Mouse (Mus musculus): Measurements from ENCODE around the gene Prkd2.

The Prkd2 gene

GRCm38 (mm10) chr7:16869497-16869896 is 26.8 kb downstream of the Prkd2 start:
- no peak for DNase-seq (ENCODE audit: low spot score)

GRCm38 (mm10) chr7:16871600-16871999 is 28.9 kb downstream of the Prkd2 start:
- DNase-seq (ENCODE audit: low spot score): no peak

DNA sequence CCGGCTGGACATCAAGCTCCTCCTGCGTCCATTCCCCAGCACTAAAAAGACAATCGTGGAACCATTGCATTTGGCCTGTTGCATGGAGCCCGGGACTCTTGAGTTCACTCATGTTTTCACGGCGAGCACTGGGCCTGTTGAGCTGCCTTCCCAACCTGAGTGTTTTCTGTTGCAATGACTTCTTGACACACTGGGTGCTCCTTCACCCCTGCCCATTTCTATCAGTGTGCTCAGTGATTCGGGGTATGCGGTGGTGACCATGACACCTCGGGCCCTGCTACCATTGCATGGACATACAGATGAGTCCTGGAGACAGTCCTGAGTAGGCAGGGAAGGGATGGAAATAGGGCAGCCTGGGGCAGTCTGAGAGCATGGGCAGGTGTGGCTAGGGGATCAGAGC is 29.8 kb downstream of the Prkd2 start:
- no peak for DNase-seq (ENCODE audit: low spot score)

GRCm38 (mm10) chr7:16873392-16873791 is 30.7 kb downstream of the Prkd2 start:
- DNase-seq (ENCODE audit: low spot score): no peak

DNA sequence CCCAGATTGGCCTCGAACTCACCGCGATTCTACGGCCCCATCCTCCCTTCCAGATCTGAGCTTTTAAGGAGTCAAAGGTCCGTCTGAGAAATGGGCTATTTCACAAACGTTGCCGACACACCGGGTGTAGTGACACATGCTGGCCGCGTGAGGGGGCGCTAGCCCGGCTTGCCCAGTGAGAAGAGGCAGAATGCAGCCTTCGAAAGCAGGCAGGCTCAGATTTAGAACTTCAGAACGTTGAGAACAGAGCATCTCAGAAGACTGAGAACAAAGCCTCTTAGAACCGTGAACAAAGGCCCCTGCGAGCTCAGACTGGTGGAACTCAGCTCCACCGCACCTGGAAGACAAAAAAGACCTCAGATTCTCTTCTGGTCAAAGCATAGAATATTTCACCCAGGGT is 31.5 kb downstream of the Prkd2 start:
- peak; percentile 77 for DNase-seq (ENCODE audit: low spot score)

GRCm38 (mm10) chr7:16874756-16875309 is 32.1 kb downstream of the Prkd2 start:
- DNase-seq (ENCODE audit: low spot score): peak; percentile 100

GRCm38 (mm10) chr7:16875310-16875325 is 32.4 kb downstream of the Prkd2 start, which contains the start of gene Dact3:
Gene Dact3, plus strand, starts transcription at chr7:16875317.
- no peak for DNase-seq (ENCODE audit: low spot score)

- no peak for DNase-seq (ENCODE audit: low spot score)
Observed at GRCm38 (mm10) chr7:16875326-16875725, 32.6 kb downstream of the Prkd2 start.

GRCm38 (mm10) chr7:16876006-16876405 is 33.3 kb downstream of the Prkd2 start:
- no peak for DNase-seq (ENCODE audit: low spot score)

DNA sequence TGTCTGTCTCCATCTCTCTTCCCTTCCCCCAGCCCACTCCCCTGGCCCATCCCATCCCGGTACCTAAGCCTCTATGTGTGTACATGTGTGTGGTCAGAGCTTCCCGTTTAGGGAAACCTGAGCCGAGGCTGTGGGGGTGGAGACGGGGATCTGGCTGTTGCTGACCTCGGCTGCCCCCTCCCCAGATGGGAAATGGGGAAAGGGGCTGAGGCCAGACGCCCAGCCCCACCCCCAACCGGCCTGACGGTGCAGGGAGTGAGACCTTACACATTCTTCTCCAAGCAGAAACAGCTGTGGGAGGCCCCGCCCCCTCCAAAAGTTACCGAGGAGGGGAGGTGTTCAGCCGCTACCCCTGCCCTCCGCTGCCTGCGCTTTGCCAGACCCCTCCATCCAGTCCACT is 33.9 kb downstream of the Prkd2 start:
- DNase-seq (ENCODE audit: low spot score): peak; percentile 40

DNA sequence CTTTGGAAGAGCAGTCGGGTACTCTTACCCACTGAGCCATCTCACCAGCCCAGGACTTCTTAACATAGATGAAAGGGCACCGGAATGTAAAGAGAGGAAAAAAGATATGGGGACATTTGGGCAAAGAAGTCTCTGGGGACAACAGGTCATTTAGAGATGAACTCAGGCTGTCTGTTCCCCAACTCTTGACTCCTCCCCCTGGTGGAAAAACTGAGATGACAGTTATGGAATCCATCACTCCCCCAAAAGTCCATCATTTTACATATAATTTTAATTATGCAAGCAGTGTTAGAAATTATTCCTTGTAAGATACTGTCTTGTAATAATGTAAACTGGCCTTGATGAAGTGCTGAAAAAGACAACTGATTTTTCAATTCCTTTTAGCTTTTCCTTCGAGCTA is 35.0 kb downstream of the Prkd2 start:
- no peak for DNase-seq (ENCODE audit: low spot score)

GRCm38 (mm10) chr7:16879796-16880547 is 37.3 kb downstream of the Prkd2 start:
- DNase-seq (ENCODE audit: low spot score): peak; percentile 47

DNA sequence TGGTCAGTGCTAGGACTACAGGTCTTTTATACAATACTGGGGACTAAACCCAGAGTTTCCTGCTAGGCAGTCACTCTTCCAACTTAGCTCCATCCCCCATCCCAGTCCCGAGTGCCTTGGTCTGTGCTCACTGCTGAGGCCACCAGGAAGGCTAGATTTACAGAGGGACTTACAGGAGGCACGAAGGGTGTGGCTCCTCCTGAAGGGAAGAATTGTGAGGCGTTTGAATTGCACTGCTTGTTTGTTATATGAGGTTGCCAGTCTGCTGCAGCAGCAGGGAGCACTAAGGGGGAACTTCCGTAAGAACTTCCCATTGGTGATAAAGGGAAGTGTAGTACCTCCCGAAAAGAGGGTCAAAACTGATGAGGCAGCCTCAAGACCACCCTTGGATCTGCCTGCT is 37.9 kb downstream of the Prkd2 start:
- no peak for DNase-seq (ENCODE audit: low spot score)

DNA sequence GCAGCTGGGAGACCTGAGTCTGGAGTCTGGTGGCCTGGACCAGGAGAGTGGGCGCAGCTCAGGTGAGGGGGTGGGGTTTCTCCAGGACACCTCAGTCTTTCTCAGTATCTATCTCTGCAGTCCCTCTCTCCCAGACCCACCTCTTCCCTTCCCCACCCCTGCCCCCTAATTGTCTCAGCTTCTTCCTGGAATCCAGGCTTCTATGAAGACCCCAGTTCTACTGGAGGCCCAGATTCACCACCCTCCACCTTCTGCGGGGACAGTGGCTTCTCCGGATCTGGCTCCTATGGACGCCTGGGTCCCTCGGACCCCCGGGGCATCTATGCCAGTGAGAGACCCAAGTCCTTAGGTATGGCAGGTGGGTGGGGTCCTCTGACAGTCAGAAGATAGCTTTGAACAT is 40.5 kb downstream of the Prkd2 start:
- DNase-seq (ENCODE audit: low spot score): no peak

DNA sequence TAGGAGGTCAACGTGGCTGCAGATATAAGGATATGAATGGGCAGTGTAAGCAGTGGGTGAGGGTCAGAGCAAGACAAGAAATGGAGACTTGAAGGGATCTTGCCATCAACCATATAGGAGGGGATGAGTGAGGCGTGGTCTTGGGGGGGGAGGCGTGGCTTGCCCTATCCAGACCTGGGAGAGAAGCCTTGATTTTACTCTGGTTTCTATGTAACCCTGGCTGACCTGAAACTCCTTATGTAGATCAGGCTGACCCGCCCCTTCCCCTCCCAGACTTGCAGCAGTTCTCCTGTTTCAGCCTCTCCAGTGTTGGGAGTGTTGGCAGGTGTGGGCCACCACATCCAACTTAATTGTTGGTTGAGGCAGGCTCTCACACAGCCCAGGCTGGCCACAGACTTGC is 41.6 kb downstream of the Prkd2 start:
- no peak for DNase-seq (ENCODE audit: low spot score)

- no peak for DNase-seq (ENCODE audit: low spot score)
Observed at GRCm38 (mm10) chr7:16885271-16885776, 42.6 kb downstream of the Prkd2 start.

- no peak for DNase-seq (ENCODE audit: low spot score)
Observed at GRCm38 (mm10) chr7:16885905-16886304, 43.2 kb downstream of the Prkd2 start.

DNA sequence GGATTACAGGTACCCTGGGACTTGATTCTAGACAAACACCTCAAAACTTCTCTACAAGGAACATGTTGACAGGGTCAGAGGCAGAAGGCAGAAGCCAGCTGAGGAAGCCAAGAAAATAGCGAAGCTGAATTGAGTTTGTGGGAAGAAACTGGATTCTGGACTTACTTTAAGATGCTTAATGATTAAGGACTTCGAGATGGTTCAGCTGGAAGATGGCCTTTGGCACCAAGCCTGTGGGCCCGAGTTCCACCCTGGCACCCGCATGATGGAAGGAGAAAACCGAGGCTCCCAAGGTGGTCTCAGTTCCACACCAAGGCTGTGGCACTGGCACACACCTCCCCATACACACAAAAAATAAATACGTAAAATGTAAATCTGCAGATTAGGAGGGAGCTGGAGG is 47.8 kb downstream of the Prkd2 start:
- DNase-seq (ENCODE audit: low spot score): peak; percentile 59

DNA sequence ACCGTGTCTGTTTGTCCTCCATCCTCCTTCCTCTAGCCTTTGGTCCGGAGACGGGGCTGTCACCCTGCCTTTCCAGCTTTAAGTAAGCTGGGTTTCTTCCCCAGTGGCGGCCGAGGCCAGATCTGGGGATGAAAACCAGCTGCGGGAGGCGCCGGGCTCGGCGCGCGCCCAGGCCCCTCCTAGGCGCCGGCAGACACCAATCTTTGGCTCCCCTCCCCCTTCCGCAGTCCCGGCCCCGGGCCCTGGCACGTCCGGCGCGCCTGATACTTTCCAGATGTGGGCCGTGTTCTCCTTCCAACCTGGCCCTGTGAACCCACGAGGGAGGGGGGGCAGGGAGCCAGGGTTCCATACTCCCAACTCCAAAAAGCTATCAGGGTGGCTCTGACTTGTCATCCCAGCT is 48.2 kb downstream of the Prkd2 start:
- peak; percentile 85 for DNase-seq (ENCODE audit: low spot score)

GRCm38 (mm10) chr7:16891641-16892351 is 49.1 kb downstream of the Prkd2 start, which contains the start of gene Gng8:
Gene Gng8, plus strand, starts transcription at chr7:16891786.
- DNase-seq (ENCODE audit: low spot score): peak; percentile 89

DNA sequence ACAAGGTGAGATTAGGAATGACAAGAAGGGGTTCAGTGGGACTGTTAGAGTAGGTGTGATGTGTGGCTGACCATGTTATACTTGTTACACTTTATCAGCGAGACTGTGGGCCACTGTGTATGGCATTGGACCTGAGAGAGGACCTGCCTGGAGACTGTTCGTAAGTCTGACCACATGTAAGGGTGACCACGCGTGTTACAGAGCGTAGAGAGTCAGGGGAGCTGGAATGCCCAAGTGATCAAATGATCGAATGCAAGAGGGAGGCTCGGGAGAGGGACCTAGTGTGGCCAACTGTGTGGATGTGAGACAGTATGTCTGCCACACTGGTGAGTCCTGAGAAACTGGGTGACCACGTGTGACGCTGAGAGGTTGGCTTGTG is 49.6 kb downstream of the Prkd2 start:
- DNase-seq (ENCODE audit: low spot score): no peak

DNA sequence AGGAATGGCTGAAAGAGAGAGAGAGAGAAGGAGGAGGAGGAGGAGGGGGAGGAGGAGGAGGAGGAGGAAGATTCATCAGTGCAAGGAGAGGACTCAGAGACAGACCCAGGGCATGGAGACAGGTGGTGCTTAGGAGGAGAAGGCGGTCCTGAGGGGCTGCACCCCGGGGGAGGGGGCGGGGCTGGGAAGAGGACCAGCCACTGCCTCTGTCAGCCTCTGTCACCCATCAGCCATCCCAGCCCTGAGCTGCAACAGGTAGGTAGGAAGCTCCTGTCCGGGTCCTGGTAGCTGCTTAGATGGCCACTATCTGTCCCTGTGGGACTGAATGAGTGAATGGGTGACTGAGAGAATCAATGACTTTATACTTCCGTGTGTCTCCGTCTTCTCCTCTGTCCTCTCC is 50.9 kb downstream of the Prkd2 start:
- no peak for DNase-seq (ENCODE audit: low spot score)

DNA sequence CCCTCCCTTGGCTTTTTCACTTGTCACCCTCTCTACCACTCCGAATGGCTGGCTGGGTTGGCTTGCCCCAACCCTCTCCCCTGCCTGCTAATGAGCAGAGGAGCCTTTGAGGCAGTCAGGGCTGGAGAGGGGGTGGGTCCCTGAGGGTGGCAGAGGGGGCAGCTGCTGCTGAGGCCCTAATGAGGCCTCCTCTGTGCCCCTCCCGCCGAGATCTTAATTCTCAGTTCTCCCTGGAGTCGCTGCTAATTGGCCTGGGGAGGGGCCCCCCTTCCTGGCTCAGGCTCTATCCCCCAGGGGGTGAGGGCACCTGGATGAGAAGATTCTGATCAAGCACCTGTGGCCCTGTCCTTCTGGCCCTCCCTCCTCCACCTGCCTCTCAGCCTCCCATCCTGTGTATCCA is 51.6 kb downstream of the Prkd2 start:
- no peak for DNase-seq (ENCODE audit: low spot score)

GRCm38 (mm10) chr7:16895000-16895399 is 52.3 kb downstream of the Prkd2 start:
- peak; percentile 79 for DNase-seq (ENCODE audit: low spot score)
